Mouse (Mus musculus) G1E (cell line): Measurements from ENCODE around the gene Usp17ld.
"Not testable (repeated sequence)": the region's sequence is repeated elsewhere in the genome, so short reads cannot be mapped to it uniquely, and the experiment has no call there.

ENCODE experiments used
- CTCF ChIP-seq: IDR thresholded peaks from 2 replicates; pipeline ENCODE4 v1.5.1; 2012; ENCODE audit warnings: low read depth, low read length, inconsistent platforms, mixed read lengths
- GATA1 ChIP-seq: IDR thresholded peaks from 2 replicates; pipeline ENCODE4 v1.6.1; 2012; ENCODE audit warnings: borderline replicate concordance, low read length, inconsistent platforms, mixed read lengths
- POLR2AphosphoS5 ChIP-seq: IDR thresholded peaks from 2 replicates; pipeline ENCODE4 v1.6.1; 2012; ENCODE audit warnings: low read depth, low read length, inconsistent platforms; ENCODE audit not compliant: insufficient replicate concordance
- TAL1 ChIP-seq: conservative IDR thresholded peaks from 2 replicates; pipeline ENCODE4 v1.6.1; 2012; ENCODE audit warnings: low read depth, low read length, inconsistent platforms, mixed read lengths

GRCm38 (mm10) chr7:103212050-103212449, 40.3 kb downstream of the Usp17ld start:
- TF ChIP-seq CTCF, GATA1, POLR2AphosphoS5, TAL1: not testable (repeated sequence)
